Mouse (Mus musculus): ENCODE measurements around the gene Chmp5.
"Not testable (repeated sequence)": the region's sequence is repeated elsewhere in the genome, so short reads cannot be mapped to it uniquely, and the experiment has no call there.

Gene Chmp5

DNA sequence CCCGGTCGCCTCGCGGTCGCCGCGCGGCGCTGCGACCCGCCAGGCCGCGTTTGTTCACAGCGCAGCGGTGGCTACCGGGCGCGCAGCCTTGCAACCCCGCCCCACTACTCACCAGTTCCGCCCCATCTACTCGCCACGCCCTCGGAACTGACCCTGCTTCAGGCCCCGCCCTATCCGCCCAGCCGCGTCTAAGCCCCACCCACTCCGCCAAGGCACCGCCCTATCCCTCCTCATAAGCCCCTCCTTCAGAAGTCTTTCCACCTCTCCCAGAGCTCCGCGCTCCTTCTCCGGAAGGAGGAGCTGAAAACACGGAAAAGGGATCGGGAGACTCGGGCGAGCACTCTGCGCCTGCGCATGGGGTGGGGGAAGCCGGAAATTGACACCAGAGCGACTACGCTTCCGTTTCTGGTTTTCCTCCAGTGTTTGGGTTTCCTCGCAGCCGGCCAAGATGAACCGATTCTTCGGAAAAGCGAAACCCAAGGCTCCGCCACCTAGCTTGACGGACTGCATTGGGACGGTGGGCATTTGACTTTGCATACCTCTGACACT is at the start of gene Chmp5, which contains the start of gene Bag1:
TSS of gene Chmp5 (plus strand) at position 248 of the 549 bp plus-strand sequence.
TSS of gene Bag1 (minus strand) at position 135 of the 549 bp plus-strand sequence.
- DNase-seq: peak; percentile 99

DNA sequence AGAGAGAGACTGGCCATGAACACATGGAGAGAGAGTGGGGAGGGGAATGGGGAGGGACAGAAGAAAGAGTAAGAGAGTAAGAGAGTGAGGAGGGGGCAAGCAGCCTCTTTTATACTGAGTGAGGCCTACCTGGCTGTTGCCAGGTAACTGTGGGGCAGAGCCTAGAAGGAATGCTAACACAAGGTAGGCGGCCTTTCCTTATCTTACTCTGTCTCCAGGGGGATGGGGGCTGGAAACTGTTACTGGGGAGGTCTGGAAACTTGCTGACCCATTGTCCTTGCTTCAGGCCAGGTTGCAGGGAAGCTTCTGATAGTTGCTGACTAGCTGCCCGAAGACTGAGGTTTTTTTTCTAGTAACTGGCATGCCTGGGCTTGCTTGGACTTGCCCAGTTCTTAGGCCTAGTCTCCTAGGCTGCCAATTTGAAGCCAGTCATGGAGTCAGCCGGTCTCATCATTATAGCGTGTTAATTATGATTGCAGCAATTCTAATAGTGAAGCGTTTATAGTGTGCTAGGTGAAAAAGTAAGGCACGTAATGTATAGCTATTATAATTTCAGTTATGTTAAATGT is 49.6 kb upstream of the Chmp5 start:
- DNase-seq: peak; percentile 21

DNA sequence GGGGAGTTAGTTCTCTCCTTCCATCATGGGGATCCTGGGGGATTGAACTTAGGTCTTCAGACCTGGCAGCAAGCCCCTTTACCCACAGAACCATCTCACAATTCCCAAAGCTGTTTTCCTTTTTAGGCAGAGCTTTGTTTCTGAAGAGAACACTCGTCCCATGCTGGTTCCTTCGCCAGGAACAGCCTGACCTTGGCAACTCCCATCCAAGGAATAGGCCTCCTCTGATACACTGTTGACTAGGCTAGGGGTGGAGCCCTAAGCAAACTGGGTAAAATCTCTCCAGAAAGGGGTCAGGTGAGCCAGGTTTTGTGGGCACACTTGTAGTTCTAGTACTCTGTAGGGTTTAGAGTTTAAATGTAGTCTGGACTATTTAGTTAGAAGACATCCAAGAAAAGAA is 48.9 kb upstream of the Chmp5 start:
- no peak for DNase-seq

DNA sequence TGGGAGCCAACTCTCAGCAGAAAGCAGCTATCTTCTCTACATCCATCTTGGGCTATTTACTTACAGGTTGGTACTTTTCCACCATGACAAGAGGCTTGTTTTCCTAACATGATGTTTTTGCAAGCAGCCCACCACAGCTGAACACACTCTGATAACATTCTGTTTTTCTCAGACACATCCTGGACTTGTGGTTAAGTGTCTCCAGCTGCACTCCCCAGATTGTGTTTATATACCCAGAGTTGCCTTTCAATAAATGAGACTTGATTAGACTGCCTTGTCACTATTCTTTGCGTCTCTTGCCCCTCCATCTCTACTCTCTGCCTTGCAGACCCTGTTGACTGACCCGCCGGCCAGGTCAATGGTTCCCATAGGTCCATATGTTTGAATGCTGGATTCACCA is 48.1 kb upstream of the Chmp5 start:
- DNase-seq: no peak

DNA sequence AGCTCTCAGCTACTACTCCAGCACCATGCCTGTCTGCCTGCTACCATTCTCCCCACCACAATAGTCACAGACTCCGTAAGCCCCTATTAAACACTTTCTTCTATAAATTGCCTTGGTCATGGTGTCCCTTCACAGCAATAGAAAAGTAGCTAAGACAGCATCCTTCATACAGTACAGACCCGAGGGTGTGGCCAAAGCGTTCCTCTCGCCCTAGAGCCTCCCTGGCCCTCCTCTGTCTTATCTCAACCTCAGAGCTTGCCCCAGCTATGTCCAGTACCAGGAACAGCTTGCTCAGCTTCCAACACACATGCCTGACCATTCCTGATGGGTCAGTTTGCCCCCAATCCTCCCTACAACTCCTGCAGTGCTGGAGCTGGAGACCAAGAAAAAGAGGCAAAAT is 47.6 kb upstream of the Chmp5 start:
- no peak for DNase-seq

DNA sequence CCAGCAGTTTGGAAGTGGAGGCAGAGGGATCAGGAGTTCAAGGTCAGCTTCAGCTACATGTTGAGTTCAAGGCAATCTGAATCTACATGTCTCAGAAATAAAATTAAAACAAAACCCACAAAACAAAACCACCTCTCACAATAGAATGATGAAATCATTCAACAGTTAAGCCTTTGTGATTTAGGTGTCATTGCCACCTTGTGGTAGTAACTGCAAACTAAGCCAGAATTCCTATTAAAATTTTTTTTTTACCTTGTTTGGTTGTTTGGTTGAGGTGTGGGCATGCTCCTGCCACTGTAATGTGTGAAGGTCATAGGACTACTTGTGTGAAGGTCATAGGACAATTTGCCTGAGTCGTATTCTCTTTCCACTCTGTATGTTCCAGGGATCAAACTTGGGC is 41.9 kb upstream of the Chmp5 start:
- DNase-seq: peak; percentile 61

DNA sequence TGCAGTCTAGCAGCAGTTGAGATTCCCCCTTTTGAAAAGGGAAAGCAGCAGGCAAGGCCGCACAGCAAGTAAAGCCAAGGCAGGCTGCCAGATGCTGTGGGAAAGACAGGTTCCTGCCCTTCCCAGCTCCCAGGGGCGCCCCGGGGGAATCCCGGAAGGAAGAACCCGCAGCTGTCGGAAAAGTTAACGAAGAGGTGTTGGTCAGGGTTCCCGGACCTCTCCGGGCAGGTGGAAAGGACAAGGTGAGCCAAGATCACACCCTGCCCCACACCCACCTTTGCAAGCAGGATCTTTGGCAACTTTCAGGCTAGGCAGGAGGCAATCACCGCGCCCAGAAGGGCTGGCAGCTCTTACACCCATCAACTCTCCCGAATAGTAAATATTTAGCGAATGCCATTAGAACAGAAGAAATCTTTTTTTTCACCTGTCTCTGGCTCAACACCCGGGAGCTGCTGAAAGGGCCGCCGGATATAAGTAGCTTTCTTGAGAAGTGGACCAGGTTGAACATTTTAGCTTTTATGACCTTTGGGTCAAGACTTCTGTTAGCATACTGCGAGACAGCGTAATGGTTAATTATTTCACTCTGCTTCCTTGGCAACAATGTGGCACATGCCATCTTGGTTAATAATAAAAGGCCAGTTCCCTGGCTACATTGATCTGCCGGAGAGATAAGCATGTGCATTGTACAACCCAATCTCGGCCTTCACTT is 39.8 kb upstream of the Chmp5 start:
- DNase-seq: peak; percentile 79

DNA sequence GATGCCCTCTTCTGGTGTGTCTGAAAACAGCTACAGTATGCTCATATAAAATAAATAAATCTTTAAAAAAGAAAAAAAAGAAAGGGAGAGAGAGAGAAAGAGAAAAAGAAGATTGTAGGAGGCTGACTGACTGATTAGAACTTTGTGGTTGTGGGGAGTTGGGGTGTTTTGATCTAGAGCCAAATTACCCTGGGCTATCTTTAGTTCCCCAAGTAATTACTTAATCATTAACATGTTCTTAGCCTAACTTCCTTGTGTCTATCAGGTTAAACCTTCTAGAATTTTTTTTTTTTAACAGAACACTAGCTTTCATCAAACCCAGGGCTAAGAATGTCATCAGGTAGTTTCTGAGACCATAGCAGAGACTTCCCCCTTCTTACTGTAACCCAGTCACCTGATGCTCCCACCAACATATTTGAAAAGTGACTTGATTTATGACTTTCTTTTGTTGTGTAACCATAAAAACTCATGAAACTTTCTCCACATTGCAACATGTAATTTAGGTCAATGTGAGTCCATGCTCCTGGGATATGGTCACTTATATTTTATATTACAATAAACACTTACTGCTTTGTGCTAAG is 33.8 kb upstream of the Chmp5 start:
- no peak for DNase-seq

DNA sequence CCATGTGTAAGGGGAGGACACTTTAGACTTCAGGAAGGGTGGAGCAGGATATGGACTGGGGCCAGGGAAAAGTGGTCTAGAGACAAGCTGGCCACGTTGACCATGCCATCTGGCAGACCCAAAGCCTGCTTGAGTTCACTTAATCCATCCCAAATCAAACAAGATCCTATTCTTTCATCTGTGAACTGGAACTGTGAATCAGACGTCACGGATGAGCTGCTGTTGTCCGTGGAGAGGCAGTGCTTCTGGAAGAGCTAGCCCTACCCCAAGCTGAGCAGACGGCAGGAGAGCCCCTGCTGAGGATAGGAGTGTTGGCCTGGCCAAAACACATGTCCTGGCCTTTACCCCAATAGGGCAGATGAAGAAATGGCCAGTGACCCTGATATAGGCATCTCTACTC is 32.3 kb upstream of the Chmp5 start:
- DNase-seq: no peak

DNA sequence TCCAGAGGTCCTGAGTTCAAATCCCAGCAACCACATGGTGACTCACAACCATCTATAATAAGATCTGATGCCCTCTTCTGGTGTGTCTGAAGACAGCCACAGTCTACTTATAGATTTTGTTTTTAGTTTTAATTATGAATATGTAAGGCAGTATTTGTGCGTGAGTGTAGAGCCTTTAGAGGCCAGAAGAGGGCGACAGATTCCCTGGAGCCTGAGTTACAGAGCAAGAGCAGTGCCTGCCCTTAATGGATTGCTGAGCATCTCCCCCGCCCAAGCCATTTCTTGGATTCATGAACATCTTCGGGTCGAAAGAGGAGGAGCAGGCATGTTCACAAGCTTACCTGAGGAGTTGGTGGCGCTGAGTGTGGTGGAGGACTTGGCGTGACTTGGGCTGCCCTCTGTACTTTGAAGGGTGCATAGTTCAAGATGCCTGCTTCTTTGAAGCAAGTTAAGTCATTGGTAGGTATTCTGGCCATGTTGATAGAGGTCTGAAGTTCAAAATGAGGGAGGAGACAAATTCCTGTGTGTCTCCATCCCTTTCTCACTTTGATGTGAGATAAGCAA is 31.5 kb upstream of the Chmp5 start:
- peak; percentile 15 for DNase-seq

DNA sequence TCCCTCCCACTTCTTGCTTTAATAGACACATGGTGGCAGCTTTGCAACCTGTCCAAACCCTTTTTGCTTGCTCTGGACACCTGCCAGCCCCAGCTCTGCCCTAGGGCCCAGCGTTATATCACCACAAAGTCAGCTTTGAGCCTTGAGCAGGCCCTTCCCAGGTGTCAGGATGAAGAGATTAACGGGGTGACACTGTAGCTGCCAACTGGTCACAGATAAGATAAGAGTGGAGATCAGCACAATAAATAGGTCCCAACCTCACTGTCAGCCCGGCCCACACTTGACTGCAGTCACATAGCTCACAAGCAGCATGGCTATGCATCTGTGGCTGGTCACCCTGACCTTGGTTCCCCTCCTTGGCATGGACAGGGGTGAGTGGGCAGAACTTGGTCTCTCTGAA is 28.4 kb upstream of the Chmp5 start, which contains the start of gene Spink4:
TSS of gene Spink4 (plus strand) at position 268 of the 400 bp plus-strand sequence.
- DNase-seq: peak; percentile 43

DNA sequence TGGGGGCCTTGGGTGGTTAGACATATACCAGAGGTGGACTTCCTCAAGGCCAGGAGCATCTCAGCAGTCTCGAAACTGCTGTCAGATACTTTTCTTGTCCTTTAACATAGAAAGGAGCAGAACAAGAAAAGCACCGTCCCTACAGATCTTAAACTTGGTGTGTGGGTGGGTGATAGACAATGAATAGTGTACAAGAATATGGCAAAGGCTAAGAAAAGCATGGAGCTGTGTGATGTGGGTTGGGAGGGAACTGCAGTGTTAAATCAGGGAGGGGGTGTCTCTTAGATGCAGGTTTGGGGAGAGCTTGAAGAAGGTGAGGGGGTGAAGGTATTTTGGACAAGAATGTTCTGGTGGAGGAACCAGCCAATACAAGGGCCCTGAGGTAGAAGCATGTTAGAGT is 27.6 kb upstream of the Chmp5 start:
- no peak for DNase-seq

DNA sequence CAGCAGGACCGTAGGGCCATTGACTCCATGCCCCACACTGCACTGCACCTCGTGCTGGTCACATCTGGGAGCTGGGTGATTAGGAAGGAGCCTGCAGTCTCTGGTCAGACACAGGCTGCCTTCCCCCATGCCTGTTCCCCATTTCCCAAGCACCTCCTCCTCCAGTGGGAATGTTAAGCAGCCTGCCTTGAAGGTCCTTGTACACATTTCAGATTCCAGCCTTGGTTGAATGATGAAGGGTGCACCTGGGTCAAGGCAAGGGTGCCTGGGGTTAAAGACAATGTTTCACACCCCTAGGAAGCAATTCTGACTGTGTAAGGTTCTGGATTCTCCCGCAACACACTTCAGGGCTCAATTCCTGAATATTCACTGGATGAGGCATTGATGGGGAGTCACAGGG is 26.9 kb upstream of the Chmp5 start:
- DNase-seq: peak; percentile 21

DNA sequence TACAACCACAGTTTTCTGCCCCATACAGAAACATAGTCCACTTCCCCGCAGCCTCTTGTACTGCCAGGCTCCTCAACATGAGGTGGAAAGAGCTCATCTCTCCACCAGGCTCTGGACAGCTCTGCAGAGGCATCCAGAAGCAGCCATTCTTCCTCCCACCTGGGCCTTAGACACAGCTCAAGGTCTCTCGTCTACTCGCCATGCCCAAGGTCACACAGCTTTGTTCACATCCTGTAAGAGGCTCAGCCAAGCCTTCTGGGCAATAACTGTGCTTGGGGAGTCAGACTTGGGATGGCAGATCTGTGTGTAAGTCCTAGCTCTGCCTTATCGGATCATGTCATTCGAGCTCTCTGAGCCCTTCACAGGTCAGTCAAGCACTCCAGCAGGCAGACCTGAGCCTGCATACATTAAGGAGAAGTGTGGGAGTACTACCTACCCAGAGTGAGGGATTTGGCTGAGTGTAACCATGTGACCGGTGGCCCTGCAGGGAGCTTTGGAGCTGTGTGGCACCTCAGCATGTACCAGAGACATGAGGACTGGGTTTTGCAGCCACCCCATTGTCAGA is 25.0 kb upstream of the Chmp5 start:
- no peak for DNase-seq

DNA sequence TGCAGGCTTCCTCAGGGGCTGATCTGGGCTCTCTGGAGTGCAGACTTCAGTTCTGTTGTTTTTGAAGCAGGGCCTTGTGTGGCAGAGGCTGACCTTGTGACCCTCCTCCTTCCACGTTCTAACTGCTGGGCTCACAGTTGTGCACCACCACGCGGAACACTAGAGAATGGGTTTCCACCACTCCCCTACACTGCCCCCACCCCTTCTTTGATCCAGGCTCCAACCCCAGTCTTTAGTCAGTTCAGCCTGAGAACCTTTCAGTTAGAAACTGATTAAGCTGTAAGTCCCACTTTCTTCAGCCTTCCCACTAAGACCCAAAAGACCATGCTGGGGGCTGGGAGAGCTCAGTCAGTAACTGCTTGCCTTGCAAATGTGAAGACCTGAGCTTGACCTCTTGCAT is 22.6 kb upstream of the Chmp5 start:
- DNase-seq: no peak

DNA sequence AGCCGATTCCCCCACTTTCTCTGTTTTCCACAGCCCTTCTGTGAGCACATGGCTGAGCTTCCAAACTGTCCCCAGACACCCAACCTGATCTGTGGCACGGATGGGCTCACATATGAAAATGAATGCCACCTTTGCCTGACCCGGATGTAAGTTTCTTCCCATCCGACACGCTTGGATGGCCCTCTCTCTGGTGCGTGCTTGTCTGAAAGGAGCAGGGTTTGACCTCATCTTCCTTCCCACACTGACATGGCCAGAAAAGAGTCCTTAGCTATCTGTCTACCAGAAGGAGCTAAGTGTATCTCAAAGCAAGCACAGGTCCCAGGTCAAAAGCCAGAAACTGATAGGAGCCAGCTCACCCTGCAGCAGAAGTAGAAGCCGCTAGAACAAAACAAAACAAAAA is 19.2 kb upstream of the Chmp5 start:
- no peak for DNase-seq

DNA sequence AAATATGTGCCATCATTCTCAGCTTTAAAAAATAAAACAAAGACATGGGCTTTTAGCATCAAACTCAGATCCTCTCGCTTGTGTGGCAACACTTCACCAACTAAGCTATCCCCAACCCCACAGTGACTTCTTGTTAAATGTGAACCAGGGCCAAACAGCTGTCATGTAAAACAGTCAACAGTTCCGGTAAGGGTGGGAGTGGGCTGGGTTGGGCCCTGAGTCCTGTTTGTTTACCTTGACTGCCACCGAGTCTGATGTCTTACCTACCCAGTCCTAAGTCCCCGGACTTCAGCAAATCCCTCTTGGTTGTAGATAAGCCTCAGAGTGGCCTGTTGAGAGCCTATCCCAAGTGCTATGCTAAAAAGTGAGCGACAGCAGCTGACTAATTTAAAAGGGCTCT is 14.5 kb upstream of the Chmp5 start:
- no peak for DNase-seq

DNA sequence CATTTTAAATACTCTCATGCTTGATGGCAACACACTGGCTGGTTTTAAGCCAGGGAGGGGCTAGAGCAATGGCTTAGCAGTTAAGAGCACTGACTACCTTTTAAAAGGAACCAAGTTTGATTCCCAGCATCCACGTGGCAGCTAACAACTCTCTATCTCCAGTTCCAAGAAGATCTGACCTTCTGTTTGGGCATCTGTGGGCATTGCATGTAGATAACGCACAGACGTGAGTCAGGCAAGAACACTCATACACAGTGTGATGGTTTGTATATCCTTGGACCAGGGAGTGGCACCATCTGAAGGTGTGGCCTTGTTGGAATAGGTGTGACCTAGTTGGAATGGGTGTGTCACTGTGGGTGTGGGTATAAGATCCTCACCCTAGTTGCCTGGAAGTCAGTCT is 13.8 kb upstream of the Chmp5 start:
- DNase-seq: not testable (repeated sequence)

DNA sequence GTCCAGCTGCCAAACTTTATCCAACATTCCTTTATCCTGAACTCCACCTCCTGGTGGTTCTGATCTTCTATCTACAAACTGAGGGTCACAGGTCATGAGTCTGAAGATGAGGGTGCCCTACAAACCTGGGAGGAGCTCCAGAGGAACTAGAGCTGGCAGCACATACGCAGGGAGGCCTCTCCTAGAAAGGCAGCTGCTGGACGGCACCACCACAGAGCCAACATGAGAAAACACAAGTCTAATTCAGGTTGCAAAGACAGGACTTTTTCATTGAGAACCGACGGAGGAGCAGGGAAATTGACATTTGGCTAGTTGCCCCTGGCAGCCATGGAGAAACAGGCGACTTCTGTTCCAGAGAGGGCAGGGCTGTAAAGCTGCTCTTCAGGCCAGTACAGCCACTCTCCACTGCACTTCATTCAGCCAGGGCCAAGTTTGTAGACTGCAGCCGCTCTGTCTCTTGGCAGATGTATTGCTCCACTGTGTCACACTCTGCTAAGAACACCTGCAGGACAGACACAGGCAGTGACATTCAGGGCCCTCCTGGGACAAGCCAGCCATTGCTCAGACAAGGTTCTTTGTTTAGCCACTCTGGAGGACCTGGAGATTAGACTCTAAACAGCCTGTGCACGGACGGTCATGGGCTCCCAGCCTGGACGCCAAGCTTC is 11.9 kb upstream of the Chmp5 start:
- DNase-seq: peak; percentile 61

DNA sequence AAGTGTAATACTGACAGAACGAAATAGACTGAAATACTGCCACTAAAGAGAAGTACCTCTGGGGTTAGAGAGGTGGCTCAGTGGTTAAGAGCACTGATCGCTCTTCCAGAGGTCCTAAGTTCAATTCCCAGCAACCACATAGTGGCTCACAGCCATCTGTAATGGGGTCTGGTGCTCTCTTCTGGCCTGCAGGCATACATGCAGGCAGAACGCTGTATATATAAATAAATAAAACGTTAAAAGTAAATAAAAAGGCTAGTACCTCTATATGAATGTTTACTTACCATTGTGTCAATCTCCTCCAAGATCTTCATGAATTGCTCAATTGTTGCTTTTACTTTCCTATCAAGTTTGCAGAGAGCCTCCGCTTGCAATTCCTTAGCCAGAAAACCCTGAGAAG is 9.4 kb upstream of the Chmp5 start:
- no peak for DNase-seq

DNA sequence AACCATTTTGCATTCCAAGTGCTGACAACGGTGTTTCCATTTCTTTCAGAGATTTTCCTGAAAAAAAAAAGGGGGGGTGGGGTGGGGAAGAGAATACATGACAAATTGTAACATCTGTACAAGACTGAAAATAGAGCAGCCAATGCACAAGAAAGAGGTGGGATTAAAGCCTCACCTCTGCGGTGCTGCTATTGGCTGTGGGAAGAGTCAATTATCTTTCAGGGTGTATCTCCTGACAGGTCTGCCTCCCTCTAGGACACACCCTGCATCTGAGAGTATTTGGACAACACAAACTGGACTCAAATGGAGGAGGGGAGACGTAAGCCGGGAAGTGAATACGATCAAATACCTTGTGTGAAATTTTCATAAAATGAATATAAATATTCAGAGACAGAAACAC is 4.6 kb upstream of the Chmp5 start:
- DNase-seq: no peak

DNA sequence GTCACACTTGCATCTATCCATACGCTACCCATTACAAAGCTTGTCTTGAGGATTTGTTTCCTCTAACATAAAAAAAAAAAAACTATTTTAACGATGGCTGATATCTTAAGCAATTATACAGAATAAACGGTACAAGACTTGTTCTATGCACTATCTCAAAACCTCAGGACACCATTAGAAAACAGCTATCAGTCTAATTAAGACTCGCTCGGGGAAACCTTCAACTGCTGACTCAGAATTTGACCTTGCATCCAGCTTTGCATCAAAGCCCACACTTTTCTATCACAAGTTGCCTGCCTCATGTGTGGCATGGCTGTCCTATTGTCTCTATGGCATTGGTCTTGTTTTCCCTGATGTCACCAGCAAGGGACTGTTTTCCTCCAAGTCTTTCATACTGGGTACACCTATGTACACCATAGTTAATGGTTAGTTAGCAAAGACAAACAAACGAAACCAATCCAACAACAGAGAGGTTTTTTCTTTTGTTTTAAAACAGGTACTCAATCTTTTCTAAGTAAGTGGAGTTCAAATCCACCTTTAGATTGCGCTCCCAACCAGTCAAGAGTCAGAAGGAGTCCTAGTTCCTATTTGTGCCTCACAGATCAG is 1.6 kb upstream of the Chmp5 start:
- no peak for DNase-seq

Data from lung, postnatal 36 days (tissue).